Mouse (Mus musculus): Measurements from ENCODE around the gene Glul.

- TF ChIP-seq POLR2A (IDR thresholded peaks at IDR 0.05; ENCODE audit: insufficient read length, low read depth) (no peak), USF1 (IDR thresholded peaks at IDR 0.05; ENCODE audit: low read depth) (no peak), E2F4 (IDR thresholded peaks at IDR 0.05; ENCODE audit: insufficient read depth) (no peak), MAX (IDR thresholded peaks at IDR 0.05; ENCODE audit: low read depth) (no peak), TCF12 (IDR thresholded peaks at IDR 0.05; ENCODE audit: insufficient read depth, poor library complexity, severe bottlenecking) (no peak), SRF (IDR thresholded peaks at IDR 0.05; ENCODE audit: control insufficient read depth, insufficient read length, low read depth) (no peak), MYOG (IDR thresholded peaks at IDR 0.05; ENCODE audit: control insufficient read depth in 1 of 3, insufficient read depth in 1 of 3, insufficient read length in 2 of 3, low read depth in 2 of 3) (no peak)
Observed at GRCm38 (mm10) chr1:153894979-153895378, 4.8 kb upstream of the Glul start.
